ENCODE assay signal across 21 mouse cellular contexts in the genomic region with DNA sequence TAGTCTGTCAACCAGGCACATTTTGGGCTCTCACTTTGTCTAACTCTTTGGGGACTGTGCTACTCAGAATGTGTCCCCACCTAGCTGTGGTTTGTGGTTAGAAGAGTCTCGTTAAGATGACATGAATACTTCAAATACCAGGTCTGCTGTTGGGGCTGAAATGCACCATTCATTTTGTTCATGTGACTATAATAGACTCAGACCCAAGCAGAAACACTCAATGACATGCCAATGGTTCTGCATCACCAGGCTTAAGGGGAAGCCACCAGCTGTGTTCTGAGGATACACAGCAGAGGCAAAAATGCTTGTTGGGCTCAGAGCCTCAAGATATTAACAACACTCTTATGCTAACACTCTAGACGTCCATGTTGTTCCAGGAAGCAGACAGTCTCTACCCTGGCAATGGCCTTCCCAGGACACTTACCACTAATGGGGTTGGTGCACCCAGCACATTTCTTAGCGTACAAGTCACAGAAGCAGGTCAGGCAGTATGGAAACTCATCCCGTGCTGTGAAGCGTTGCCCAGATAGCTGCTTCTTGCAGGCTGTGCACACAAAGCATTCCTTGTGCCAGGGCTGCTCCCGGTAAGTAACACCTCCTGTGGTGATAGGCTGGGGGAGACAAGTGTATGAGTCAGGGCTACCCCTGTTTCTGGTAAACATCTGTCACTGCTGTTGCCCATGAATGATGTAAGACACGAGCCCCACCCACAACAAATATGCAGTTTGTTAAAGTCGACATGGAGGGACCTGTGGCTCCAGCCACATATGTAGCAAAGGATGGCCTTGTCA. TPM values are rescaled to one million over a fixed set of nuclear protein-coding genes. Genes with fewer than 3 reads are reported as not detected.
DNase-seq lines count a peak whose midpoint lies in the region; ATAC-seq and TF ChIP-seq lines count a peak whose summit lies in the region.
"Had no signal": no experiment of that assay in that cellular context is flagged by ENCODE, and none has a peak within 500 bp of the region (broad histone marks: within the 10 kb centered on the region; RNA-seq: fewer than 3 reads in every experiment).

No protein-coding gene starts in this region.

- peaks cover 43% of the 10 kb centered on the region for H3K4me1 ChIP-seq in heart, embryonic 15.5 days (replicated peaks)
- H3K4me1 ChIP-seq in neural tube, embryonic 15.5 days, result no peaks in the 10 kb centered on the region
- no peaks in the 10 kb centered on the region for H3K4me1 ChIP-seq in stomach, postnatal 0 days (replicated peaks; ENCODE audit: control insufficient read depth, insufficient read depth)
- H3K4me1 ChIP-seq: forebrain, embryonic 15.5 days; hindbrain, embryonic 12.5 days; liver, embryonic 12.5 days; stomach, embryonic 15.5 days had no signal

- no peaks in the 10 kb centered on the region for H3K9me3 ChIP-seq in heart, embryonic 15.5 days (replicated peaks)
- H3K9me3 ChIP-seq in neural tube, embryonic 15.5 days (replicated peaks), result no peaks in the 10 kb centered on the region
- no peaks in the 10 kb centered on the region for H3K9me3 ChIP-seq in stomach, postnatal 0 days (ENCODE audit: control insufficient read depth, low read length)
- H3K9me3 ChIP-seq: forebrain, embryonic 15.5 days; hindbrain, embryonic 12.5 days; liver, embryonic 12.5 days; stomach, embryonic 15.5 days had no signal

- no peak for TF ChIP-seq CTCF in stomach, postnatal 0 days (IDR thresholded peaks at IDR 0.05; ENCODE audit: low read depth)

- no peaks in the 10 kb centered on the region for H3K27me3 ChIP-seq in heart, embryonic 15.5 days
- no peaks in the 10 kb centered on the region for H3K27me3 ChIP-seq in neural tube, embryonic 15.5 days (replicated peaks)
- H3K27me3 ChIP-seq in stomach, postnatal 0 days (ENCODE audit: control insufficient read depth, insufficient read depth, low read length), result no peaks in the 10 kb centered on the region
- H3K27me3 ChIP-seq: CH12.LX; forebrain, embryonic 15.5 days; hindbrain, embryonic 12.5 days; liver, embryonic 12.5 days; stomach, embryonic 15.5 days had no signal

- intact Hi-C loops in heart, postnatal 36 days (cut with DNase I), result no loop called here

- ATAC-seq in frontal cortex, adult (ENCODE audit: low TSS enrichment), result peak; percentile 31; the same call in 1 of the 2 replicates
- ATAC-seq in heart, embryonic 15.5 days (replicated peaks; ENCODE audit: insufficient number of reproducible peaks, insufficient read depth, low FRiP score, low read depth), result no peak
- ATAC-seq in neural tube, embryonic 15.5 days (ENCODE audit: low FRiP score), result no peak
- peak; percentile 70; the same call in 1 of the 2 replicates for ATAC-seq in stomach, postnatal 0 days (ENCODE audit: low FRiP score, low TSS enrichment)
- ATAC-seq: forebrain, embryonic 15.5 days; liver, embryonic 12.5 days; midbrain, embryonic 16.5 days had no signal

- H3K4me3 ChIP-seq in heart, embryonic 15.5 days, result no peak overlapping the region
- H3K4me3 ChIP-seq in neural tube, embryonic 15.5 days (replicated peaks), result no peak overlapping the region
- no peak overlapping the region for H3K4me3 ChIP-seq in stomach, postnatal 0 days (ENCODE audit: low read depth, low read length)
- H3K4me3 ChIP-seq: forebrain, embryonic 15.5 days; hindbrain, embryonic 12.5 days; left cerebral cortex, adult 2 months; liver, embryonic 12.5 days; stomach, embryonic 15.5 days had no signal

- H3K36me3 ChIP-seq in heart, embryonic 15.5 days, result peaks cover 59% of the 10 kb centered on the region
- H3K36me3 ChIP-seq in neural tube, embryonic 15.5 days, result peaks cover 26% of the 10 kb centered on the region
- H3K36me3 ChIP-seq in stomach, postnatal 0 days (ENCODE audit: control insufficient read depth, insufficient read depth, low read length), result peaks cover 14% of the 10 kb centered on the region
- H3K36me3 ChIP-seq: forebrain, embryonic 15.5 days had no signal

- no peak overlapping the region for H3K4me2 ChIP-seq in heart, embryonic 15.5 days
- H3K4me2 ChIP-seq in neural tube, embryonic 15.5 days, result no peak overlapping the region
- H3K4me2 ChIP-seq in stomach, postnatal 0 days (replicated peaks; ENCODE audit: low read depth), result no peak overlapping the region
- H3K4me2 ChIP-seq: forebrain, embryonic 15.5 days; hindbrain, embryonic 12.5 days; liver, embryonic 12.5 days; stomach, embryonic 15.5 days had no signal

- H3K9ac ChIP-seq in heart, embryonic 15.5 days, result no peak overlapping the region
- no peak overlapping the region for H3K9ac ChIP-seq in neural tube, embryonic 15.5 days (replicated peaks)
- H3K9ac ChIP-seq in stomach, postnatal 0 days (ENCODE audit: low read length), result no peak overlapping the region
- H3K9ac ChIP-seq: forebrain, embryonic 15.5 days; hindbrain, embryonic 12.5 days; liver, embryonic 12.5 days; stomach, embryonic 15.5 days had no signal

- WGBS in heart, embryonic 15.5 days, result 39% methylated on average over 8 of the region's 8 CpGs
- 79% methylated on average over 8 of the region's 8 CpGs for WGBS in neural tube, embryonic 15.5 days
- WGBS in stomach, postnatal 0 days, result 62% methylated on average over 8 of the region's 8 CpGs

- H3K27ac ChIP-seq in heart, embryonic 15.5 days, result peak overlapping the region; percentile 30
- no peak overlapping the region for H3K27ac ChIP-seq in neural tube, embryonic 15.5 days (replicated peaks)
- H3K27ac ChIP-seq in stomach, postnatal 0 days (replicated peaks), result 0 out of 2 replicates have a peak overlapping the region, but pooled peaks have one; percentile 2
- H3K27ac ChIP-seq: forebrain, embryonic 15.5 days; hindbrain, embryonic 12.5 days; left cerebral cortex, adult 2 months; liver, embryonic 12.5 days; stomach, embryonic 15.5 days had no signal

- no peak for DNase-seq in frontal cortex, postnatal 25 days (ENCODE audit: low spot score in 2 of 2)
- no peak for DNase-seq in heart, postnatal 36 days
- peak; percentile 8 for DNase-seq in neural tube, embryonic 10.5 days (ENCODE audit: extremely low spot score, low spot score)
- no peak for DNase-seq in stomach, postnatal 0 days (ENCODE audit: low spot score)
- no peak for DNase-seq in layer of hippocampus, postnatal 10 days (ENCODE audit: low spot score in 2 of 2)
- DNase-seq: adrenal gland, adult 2 months; cerebellum, adult 9-10 months; gastrocnemius, postnatal 36 days; kidney, postnatal 14 days; retina, postnatal 1 day; thymus, adult 2 months had no signal

- no peak for TF ChIP-seq EP300 in stomach, postnatal 0 days (optimal IDR thresholded peaks at IDR 0.05)

RNA-seq across cellular contexts. Expression of gene AI597479, which starts 29.5 kb away (rescaled TPM):
- 20.0 and 22.6 TPM in 2 replicates for polyA plus RNA-seq in heart, embryonic 15.5 days (2015; fragmentation: Nextera tagmentation; extraction: Ambion mirVana)
- 10 to 100 TPM; 17.6 to 19.9 TPM for total RNA-seq in heart, postnatal 36 days (2021)
- polyA plus RNA-seq in neural tube, embryonic 15.5 days (2015; fragmentation: Nextera tagmentation; extraction: Ambion mirVana), result 39.7 and 41.4 TPM in 2 replicates
- 10.7 and 11.2 TPM in 2 replicates for polyA plus RNA-seq in stomach, postnatal 0 days (2015; fragmentation: Nextera tagmentation; extraction: Ambion mirVana)
- 10 to 100 TPM; 22.2 to 23.0 TPM for total RNA-seq in layer of hippocampus, postnatal 10 days (2021)

RNA-seq across cellular contexts. Expression of gene Tgfbrap1, which starts 29.6 kb away (rescaled TPM):
- 6.2 and 7.4 TPM in 2 replicates for polyA plus RNA-seq in heart, embryonic 15.5 days (2015; fragmentation: Nextera tagmentation; extraction: Ambion mirVana)
- total RNA-seq in heart, postnatal 36 days (2021), result 10 to 100 TPM; 14.9 to 15.3 TPM
- polyA plus RNA-seq in neural tube, embryonic 15.5 days (2015; fragmentation: Nextera tagmentation; extraction: Ambion mirVana), result 13.2 and 14.4 TPM in 2 replicates
- polyA plus RNA-seq in stomach, postnatal 0 days (2015; fragmentation: Nextera tagmentation; extraction: Ambion mirVana), result 4.6 and 5.7 TPM in 2 replicates
- total RNA-seq in layer of hippocampus, postnatal 10 days (2021), result 10 to 100 TPM; 29.4 to 41.7 TPM

Comparison
In these comparisons a context has a peak if more than half of its experiments do, and no peak if none do; other contexts are left out.
1. ATAC-seq: peak in frontal cortex, adult (single experiment) and stomach, postnatal 0 days (single experiment); none in heart, embryonic 15.5 days (single experiment) and neural tube, embryonic 15.5 days (single experiment).